Mouse (Mus musculus): ENCODE results near the gene Gpr37l1.

- TF ChIP-seq CTCF (IDR thresholded peaks at IDR 0.05; ENCODE audit: borderline replicate concordance, insufficient read depth, low read depth, low read length) (no peak), POLR2A (IDR thresholded peaks at IDR 0.05; ENCODE audit: borderline replicate concordance, insufficient read depth, low read length) (no peak)
Measured at GRCm38 (mm10) chr1:135213772-135214640, 46.5 kb upstream of the Gpr37l1 start.
